Mouse (Mus musculus) small intestine, adult 2 months (tissue): Measurements from ENCODE around the gene Cyp2u1.

ENCODE experiments used
- CTCF ChIP-seq: fragments of 200-500 bp; IDR thresholded peaks from 2 replicates; pipeline ENCODE4 v1.5.1; 2012; ENCODE audit warnings: low read depth, mild to moderate bottlenecking, control low read depth, inconsistent platforms, low read length, moderate library complexity, mixed read lengths; ENCODE audit not compliant: insufficient replicate concordance, insufficient read length; ENCODE audit errors: extremely low read depth
- POLR2A ChIP-seq: fragments of 200-500 bp; IDR thresholded peaks from 2 replicates; pipeline ENCODE4 v1.6.1; 2012; ENCODE audit warnings: low read depth, mild to moderate bottlenecking, control low read depth, inconsistent platforms, low read length, moderate library complexity

GRCm38 (mm10) chr3:131327189-131327588 is 24.2 kb upstream of the Cyp2u1 start:
- TF ChIP-seq CTCF (no peak), POLR2A (no peak)
